Mouse (Mus musculus): Measurements from ENCODE around the gene Tnrc6c.

Tnrc6c gene

GRCm38 (mm10) chr11:117653491-117654351, at the start of gene Tnrc6c:
TSS of gene Tnrc6c (plus strand) at chr11:117654289.
- in situ Hi-C loops (cut with MboI, MseI): loop anchor here (10.0 kb wide), 1 partner anchor 569 kb away; no protein-coding TSS in a partner anchor

GRCm38 (mm10) chr11:117606137-117606536, 48.0 kb upstream of the Tnrc6c start:
- in situ Hi-C loops (cut with MboI, MseI): no loop called here

- in situ Hi-C loops (cut with MboI, MseI): no loop called here
Measured at GRCm38 (mm10) chr11:117606605-117607203, 47.4 kb upstream of the Tnrc6c start.

GRCm38 (mm10) chr11:117608141-117608789, 45.8 kb upstream of the Tnrc6c start:
- in situ Hi-C loops (cut with MboI, MseI): no loop called here

- in situ Hi-C loops (cut with MboI, MseI): no loop called here
Measured at GRCm38 (mm10) chr11:117608976-117609375, 45.1 kb upstream of the Tnrc6c start.

- in situ Hi-C loops (cut with MboI, MseI): no loop called here
Measured at GRCm38 (mm10) chr11:117610589-117610988, 43.5 kb upstream of the Tnrc6c start.

GRCm38 (mm10) chr11:117611068-117611467, 43.0 kb upstream of the Tnrc6c start:
- in situ Hi-C loops (cut with MboI, MseI): no loop called here

GRCm38 (mm10) chr11:117611860-117612259, 42.2 kb upstream of the Tnrc6c start:
- in situ Hi-C loops (cut with MboI, MseI): no loop called here

- in situ Hi-C loops (cut with MboI, MseI): no loop called here
Measured at GRCm38 (mm10) chr11:117612885-117613284, 41.2 kb upstream of the Tnrc6c start.

GRCm38 (mm10) chr11:117617368-117617908, 36.7 kb upstream of the Tnrc6c start:
- in situ Hi-C loops (cut with MboI, MseI): no loop called here

- in situ Hi-C loops (cut with MboI, MseI): no loop called here
Measured at GRCm38 (mm10) chr11:117618214-117618613, 35.9 kb upstream of the Tnrc6c start.

- in situ Hi-C loops (cut with MboI, MseI): no loop called here
Measured at GRCm38 (mm10) chr11:117618774-117619173, 35.3 kb upstream of the Tnrc6c start.

- in situ Hi-C loops (cut with MboI, MseI): no loop called here
Measured at GRCm38 (mm10) chr11:117619581-117619980, 34.5 kb upstream of the Tnrc6c start.

GRCm38 (mm10) chr11:117625196-117625595, 28.9 kb upstream of the Tnrc6c start:
- in situ Hi-C loops (cut with MboI, MseI): no loop called here

GRCm38 (mm10) chr11:117626557-117626956, 27.5 kb upstream of the Tnrc6c start:
- in situ Hi-C loops (cut with MboI, MseI): no loop called here

- in situ Hi-C loops (cut with MboI, MseI): no loop called here
Measured at GRCm38 (mm10) chr11:117627060-117627562, 27.0 kb upstream of the Tnrc6c start.

GRCm38 (mm10) chr11:117627746-117628311, 26.3 kb upstream of the Tnrc6c start:
- in situ Hi-C loops (cut with MboI, MseI): no loop called here

- in situ Hi-C loops (cut with MboI, MseI): no loop called here
Measured at GRCm38 (mm10) chr11:117628312-117628779, 25.7 kb upstream of the Tnrc6c start.

GRCm38 (mm10) chr11:117629865-117630264, 24.2 kb upstream of the Tnrc6c start:
- in situ Hi-C loops (cut with MboI, MseI): no loop called here

- in situ Hi-C loops (cut with MboI, MseI): no loop called here
Measured at GRCm38 (mm10) chr11:117630868-117631565, 23.1 kb upstream of the Tnrc6c start.

- in situ Hi-C loops (cut with MboI, MseI): no loop called here
Measured at GRCm38 (mm10) chr11:117633310-117633709, 20.8 kb upstream of the Tnrc6c start.

Data from regulatory T cell (primary cell).